Mouse (Mus musculus): ENCODE data around the gene Dpyd.

DNA sequence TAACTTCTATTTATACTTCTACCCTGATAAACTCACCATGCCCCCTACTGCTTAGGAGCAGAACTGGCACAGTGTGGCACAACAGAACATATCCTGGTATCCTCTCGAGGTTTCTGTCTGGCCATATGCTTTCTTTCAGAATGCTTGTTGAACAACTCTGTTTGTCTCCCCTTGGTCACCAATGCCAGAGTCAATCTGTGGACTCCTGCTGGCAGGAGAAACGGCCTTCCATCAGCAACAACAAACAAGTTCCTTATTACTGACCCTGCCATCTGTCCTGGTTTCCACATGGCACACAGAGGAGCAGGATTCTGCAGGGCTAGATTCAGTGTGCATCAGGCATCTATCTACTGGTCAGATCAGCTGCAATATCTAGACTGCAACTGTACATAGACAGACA lies 807.0 kb downstream of the Dpyd start:
- TF ChIP-seq CTCF (IDR thresholded peaks at IDR 0.05; ENCODE audit: low read depth) (no peak), EP300 (IDR thresholded peaks at IDR 0.05; ENCODE audit: low read depth) (no peak)
